Mouse (Mus musculus): ENCODE measurements around the gene Frmd6. TPM values are rescaled to one million over a fixed set of nuclear protein-coding genes. Genes with fewer than 3 reads are reported as not detected.

Gene Frmd6
- total and polyA plus RNA-seq, 3 experiments: 2.5 to 4.5 (median 3.5) TPM

DNA sequence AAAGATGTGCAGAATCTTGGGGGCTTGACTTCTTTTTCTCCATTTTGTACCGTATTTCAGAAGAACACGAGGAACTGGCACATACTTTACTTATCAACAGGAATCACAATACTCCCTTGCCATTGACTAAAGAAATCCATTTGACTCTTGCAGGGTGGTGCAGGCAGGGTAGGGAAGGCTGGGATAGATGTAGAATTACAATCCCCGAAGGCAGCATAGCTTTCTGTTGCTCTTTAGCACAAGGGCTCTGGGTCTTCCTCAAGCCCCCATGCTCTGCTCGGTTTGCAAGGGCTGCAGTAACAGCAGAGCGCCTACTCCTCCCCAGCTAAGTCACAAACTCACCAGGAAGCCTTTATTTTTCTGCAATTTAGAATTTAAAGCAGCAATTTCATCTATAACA is 47.8 kb upstream of the Frmd6 start:
- H3K79me2 ChIP-seq (replicated peaks; ENCODE audit: control insufficient read depth, extremely low read depth, insufficient read depth, poor library complexity, severe bottlenecking): no peaks in the 10 kb centered on the region
- H3K9ac ChIP-seq (ENCODE audit: insufficient read depth, low read depth): no peak overlapping the region
- DNase-seq (ENCODE audit: extremely low read depth): no peak
- peaks cover 0 to 7% of the 10 kb centered on the region in 2 experiments; a peak in 2 of 4 replicates for H3K4me1 ChIP-seq (ENCODE audit: control insufficient read depth in 1 of 2, insufficient read depth in 2 of 2)
- dilution Hi-C loops (cut with MboI; ENCODE audit: extremely low pct_ligation_motif_present, extremely low pct_unique_long_range_greater_than_20kb, low sequenced_read_pairs): no loop called here
- no peak overlapping the region for H3K4me2 ChIP-seq (ENCODE audit: insufficient read depth, low read depth, poor library complexity, severe bottlenecking)
- H3K27ac ChIP-seq (ENCODE audit: insufficient read depth, low read depth): no peak overlapping the region
- TF ChIP-seq RCOR1 (conservative IDR thresholded peaks at IDR 0.05; ENCODE audit: low read depth, low read length) (no peak), TCF12 (IDR thresholded peaks at IDR 0.05; ENCODE audit: low read depth, low read length) (no peak), GABPA (IDR thresholded peaks at IDR 0.05; ENCODE audit: insufficient replicate concordance, low read depth, low read length) (no peak), ZNF384 (IDR thresholded peaks at IDR 0.05; ENCODE audit: low read depth, low read length) (no peak), MAZ (IDR thresholded peaks at IDR 0.05; ENCODE audit: low read depth, low read length) (no peak), ETS1 (conservative IDR thresholded peaks at IDR 0.05; ENCODE audit: low read depth, low read length) (no peak), E2F4 (IDR thresholded peaks at IDR 0.05; ENCODE audit: insufficient replicate concordance, low read depth, low read length) (no peak), EP300 (IDR thresholded peaks at IDR 0.05; ENCODE audit: low read length) (no peak), USF1 (IDR thresholded peaks at IDR 0.05; ENCODE audit: low read depth, low read length) (no peak), POLR2AphosphoS2 (IDR thresholded peaks at IDR 0.05; ENCODE audit: low read depth, low read length) (no peak), CHD2 (IDR thresholded peaks at IDR 0.05; ENCODE audit: low read length) (no peak), NRF1 (IDR thresholded peaks at IDR 0.05; ENCODE audit: low read depth, low read length) (no peak), POLR2A (IDR thresholded peaks at IDR 0.05; ENCODE audit: low read depth, low read length) (no peak), SMC3 (IDR thresholded peaks at IDR 0.05; ENCODE audit: low read depth, low read length) (no peak), ZC3H11A (IDR thresholded peaks at IDR 0.05; ENCODE audit: low read depth, low read length) (no peak), MXI1 (IDR thresholded peaks at IDR 0.05; ENCODE audit: low read depth, low read length) (no peak)
- in situ Hi-C loops (cut with MboI; ENCODE audit: low pct_ligation_motif_present, low pct_unique_long_range_greater_than_20kb, low sequenced_read_pairs): no loop called here
- H3K27me3 ChIP-seq (replicated peaks): no peaks in the 10 kb centered on the region
- H3K9me3 ChIP-seq (replicated peaks; ENCODE audit: low read length): no peaks in the 10 kb centered on the region
- no peak overlapping the region for H3K4me3 ChIP-seq (replicated peaks in 1 of 3; ENCODE audit: low read depth in 2 of 3, low read length in 2 of 3, poor library complexity in 1 of 3)
- H3K36me3 ChIP-seq (replicated peaks in 1 of 2; ENCODE audit: control insufficient read depth in 1 of 2, insufficient read depth in 1 of 2, low read length in 1 of 2): no peaks in the 10 kb centered on the region

DNA sequence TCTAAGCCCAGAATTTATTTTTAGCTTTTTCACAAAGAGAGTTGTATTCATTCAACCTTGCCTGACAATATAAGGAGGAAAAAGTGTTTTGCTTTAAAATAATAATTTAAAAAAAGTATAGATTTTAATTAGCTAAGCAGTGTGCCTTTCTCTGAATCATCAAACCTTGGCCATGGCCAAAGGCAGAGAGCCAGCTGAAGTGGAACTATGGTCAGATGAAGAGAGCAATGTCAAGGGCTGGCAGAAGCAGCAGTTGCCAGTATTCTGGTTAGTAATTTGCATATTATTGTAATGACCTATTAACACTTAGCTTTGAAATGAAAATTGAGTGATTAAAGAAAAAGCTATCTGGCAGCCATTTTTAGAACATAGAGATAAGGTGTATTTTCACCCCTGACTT is 47.4 kb upstream of the Frmd6 start:
- H3K79me2 ChIP-seq (replicated peaks; ENCODE audit: control insufficient read depth, extremely low read depth, insufficient read depth, poor library complexity, severe bottlenecking): no peaks in the 10 kb centered on the region
- H3K36me3 ChIP-seq (replicated peaks in 1 of 2; ENCODE audit: control insufficient read depth in 1 of 2, insufficient read depth in 1 of 2, low read length in 1 of 2): no peaks in the 10 kb centered on the region
- dilution Hi-C loops (cut with MboI; ENCODE audit: extremely low pct_ligation_motif_present, extremely low pct_unique_long_range_greater_than_20kb, low sequenced_read_pairs) (no loop called here), in situ Hi-C loops (cut with MboI; ENCODE audit: low pct_ligation_motif_present, low pct_unique_long_range_greater_than_20kb, low sequenced_read_pairs) (no loop called here)
- no peak overlapping the region for H3K27ac ChIP-seq (ENCODE audit: insufficient read depth, low read depth)
- DNase-seq (ENCODE audit: extremely low read depth): no peak
- H3K27me3 ChIP-seq (replicated peaks): no peaks in the 10 kb centered on the region
- no peaks in the 10 kb centered on the region for H3K9me3 ChIP-seq (replicated peaks; ENCODE audit: low read length)
- H3K9ac ChIP-seq (ENCODE audit: insufficient read depth, low read depth): no peak overlapping the region
- no peak overlapping the region for H3K4me3 ChIP-seq (replicated peaks in 1 of 3; ENCODE audit: low read depth in 2 of 3, low read length in 2 of 3, poor library complexity in 1 of 3)
- H3K4me2 ChIP-seq (ENCODE audit: insufficient read depth, low read depth, poor library complexity, severe bottlenecking): no peak overlapping the region
- peaks cover 0 to 7% of the 10 kb centered on the region in 2 experiments; a peak in 2 of 4 replicates for H3K4me1 ChIP-seq (ENCODE audit: control insufficient read depth in 1 of 2, insufficient read depth in 2 of 2)
- TF ChIP-seq E2F4 (IDR thresholded peaks at IDR 0.05; ENCODE audit: insufficient replicate concordance, low read depth, low read length) (no peak), POLR2AphosphoS2 (IDR thresholded peaks at IDR 0.05; ENCODE audit: low read depth, low read length) (no peak), HCFC1 (IDR thresholded peaks at IDR 0.05; ENCODE audit: low read depth, low read length) (no peak), MAX (IDR thresholded peaks at IDR 0.05; ENCODE audit: low read length) (no peak), USF1 (IDR thresholded peaks at IDR 0.05; ENCODE audit: low read depth, low read length) (no peak), ZC3H11A (IDR thresholded peaks at IDR 0.05; ENCODE audit: low read depth, low read length) (no peak), POLR2A (IDR thresholded peaks at IDR 0.05; ENCODE audit: low read depth, low read length) (no peak), ETS1 (conservative IDR thresholded peaks at IDR 0.05; ENCODE audit: low read depth, low read length) (no peak), JUN (IDR thresholded peaks at IDR 0.05; ENCODE audit: insufficient read depth, low read depth, low read length) (no peak), MXI1 (IDR thresholded peaks at IDR 0.05; ENCODE audit: low read depth, low read length) (no peak), CHD2 (IDR thresholded peaks at IDR 0.05; ENCODE audit: low read length) (no peak)
